Mouse (Mus musculus) embryonic facial prominence, embryonic 11.5 days (tissue): ENCODE data around the gene Gna12. TPM values are rescaled to one million over a fixed set of nuclear protein-coding genes. Genes with fewer than 3 reads are reported as not detected.
A peak's percentile ranks its signal among the peaks of the same experiment; 100 is the strongest.

ENCODE experiments used
- ATAC-seq: fragments of 200-750 bp; cut with Nextera tagmentation; replicated peaks from 2 replicates; pipeline ENCODE4 v1.8.0; 2017; ENCODE audit warnings: low read depth; ENCODE audit not compliant: insufficient number of reproducible peaks, low FRiP score, low TSS enrichment
- DNase-seq: peaks from one replicate; pipeline ENCODE4 v3.0.0-alpha.2; 2015; ENCODE audit warnings: low spot score
- H3K27ac ChIP-seq: fragments of 300-500 bp; sonication (generic); replicated peaks from 2 replicates; pipeline ENCODE4 v1.5.1; 2014; ENCODE audit warnings: mild to moderate bottlenecking, low read depth, low read length, control low read depth
- H3K27me3 ChIP-seq: fragments of 300-500 bp; sonication (generic); 2 replicates; pipeline ENCODE4 v1.6.1; 2014; ENCODE audit warnings: mild to moderate bottlenecking, low read length, moderate library complexity, mixed read lengths; ENCODE audit not compliant: control insufficient read depth, insufficient read depth
- H3K36me3 ChIP-seq: fragments of 300-500 bp; sonication (generic); replicated peaks from 2 replicates; pipeline ENCODE4 v1.6.1; 2014; ENCODE audit warnings: low read depth, mild to moderate bottlenecking, low read length, moderate library complexity, mixed read lengths; ENCODE audit not compliant: control insufficient read depth, insufficient read depth
- H3K4me1 ChIP-seq: fragments of 300-500 bp; sonication (generic); 2 replicates; pipeline ENCODE4 v1.6.1; 2014; ENCODE audit warnings: low read length, mixed read lengths; ENCODE audit not compliant: control insufficient read depth, insufficient read depth
- H3K4me2 ChIP-seq: fragments of 300-500 bp; sonication (generic); 2 replicates; pipeline ENCODE4 v1.6.1; 2014; ENCODE audit warnings: low read depth, mild to moderate bottlenecking, control low read depth, low read length, moderate library complexity
- H3K4me3 ChIP-seq: fragments of 300-500 bp; sonication (generic); 2 replicates; pipeline ENCODE4 v1.5.1; 2014; ENCODE audit warnings: low read depth, low read length, control low read depth
- H3K9ac ChIP-seq: fragments of 300-500 bp; sonication (generic); replicated peaks from 2 replicates; pipeline ENCODE4 v1.6.1; 2014; ENCODE audit warnings: mild to moderate bottlenecking, control low read depth, low read length
- H3K9me3 ChIP-seq: fragments of 300-500 bp; sonication (generic); replicated peaks from 2 replicates; pipeline ENCODE4 v1.6.1; 2016; ENCODE audit warnings: mild to moderate bottlenecking, low read length, inconsistent platforms, mixed read lengths; ENCODE audit not compliant: control insufficient read depth
- WGBS: fragments of 180-500 bp; shearing (Covaris S2); extraction: QIAGEN DNeasy Blood & Tissue Kit; methylation state at CpG from one replicate; pipeline ENCODE4 v1.1.7; 2014; 5-methylcytosine and 5-hydroxymethylcytosine counted together
- polyA plus RNA-seq: library from polyadenylated mRNA; unstranded; fragments of >200 nt; fragmentation: Nextera tagmentation; extraction: Ambion mirVana; gene quantifications from 2 replicates; pipeline ENCODE4 v1.2.1, GENCODE M21; 2014

Gna12 gene
- polyA plus RNA-seq, 1 experiment from 2014 or later: 46.8 TPM

DNA sequence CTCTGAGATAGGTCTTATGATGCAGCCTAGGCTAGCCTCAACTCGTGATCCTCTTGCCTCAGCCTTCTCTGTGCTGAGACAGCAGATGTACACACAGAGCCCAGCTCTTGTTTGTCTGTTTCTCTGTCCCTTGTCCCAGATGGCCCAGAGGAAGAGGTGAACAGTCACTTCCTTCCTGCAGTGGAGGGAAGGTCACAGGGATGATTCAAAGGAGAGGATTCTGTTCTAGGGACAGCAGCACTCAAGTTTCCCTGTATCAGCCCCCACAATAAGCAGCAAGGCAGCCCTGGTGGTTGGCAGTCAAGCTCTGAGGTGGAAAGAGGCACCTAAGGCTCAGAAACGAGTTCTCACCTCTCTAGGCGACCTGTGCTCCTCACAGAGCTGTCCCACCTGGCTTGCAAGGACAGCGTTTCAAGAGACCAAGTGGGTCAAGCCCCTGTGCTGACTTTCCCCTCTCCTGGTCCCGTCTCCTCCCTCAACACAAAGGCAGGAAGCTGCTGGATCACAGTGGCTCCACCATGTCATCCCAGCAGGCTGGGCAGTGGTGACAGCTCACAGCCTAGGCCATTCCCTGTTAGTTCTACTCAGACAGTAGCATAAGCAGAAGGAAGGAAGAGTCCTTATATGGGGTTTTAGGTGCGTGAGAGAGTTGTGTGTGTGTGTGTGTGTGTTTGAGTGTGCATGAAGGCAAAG is 65.2 kb downstream of the Gna12 start:
- DNase-seq (no peak), ATAC-seq (no peak)
- Histone ChIP-seq H3K27ac (0 out of 2 replicates have a peak overlapping the region, but pooled peaks have one; percentile 9), H3K4me2 (no peak overlapping the region), H3K9me3 (no peaks in the 10 kb centered on the region), H3K4me3 (no peak overlapping the region), H3K9ac (no peak overlapping the region), H3K36me3 (peaks cover 3% of the 10 kb centered on the region), H3K4me1 (peaks cover 7% of the 10 kb centered on the region), H3K27me3 (no peaks in the 10 kb centered on the region)
- WGBS: 68% methylated on average over 6 of the region's 6 CpGs

GRCm38 (mm10) chr5:140762540-140762939 is 67.7 kb downstream of the Gna12 start:
- Histone ChIP-seq H3K9ac (no peak overlapping the region), H3K36me3 (peaks cover 9% of the 10 kb centered on the region), H3K4me1 (no peaks in the 10 kb centered on the region), H3K4me2 (no peak overlapping the region), H3K9me3 (no peaks in the 10 kb centered on the region), H3K4me3 (no peak overlapping the region), H3K27ac (no peak overlapping the region), H3K27me3 (no peaks in the 10 kb centered on the region)
- WGBS: 86% methylated on average over 4 of the region's 4 CpGs
- ATAC-seq (no peak), DNase-seq (no peak)

DNA sequence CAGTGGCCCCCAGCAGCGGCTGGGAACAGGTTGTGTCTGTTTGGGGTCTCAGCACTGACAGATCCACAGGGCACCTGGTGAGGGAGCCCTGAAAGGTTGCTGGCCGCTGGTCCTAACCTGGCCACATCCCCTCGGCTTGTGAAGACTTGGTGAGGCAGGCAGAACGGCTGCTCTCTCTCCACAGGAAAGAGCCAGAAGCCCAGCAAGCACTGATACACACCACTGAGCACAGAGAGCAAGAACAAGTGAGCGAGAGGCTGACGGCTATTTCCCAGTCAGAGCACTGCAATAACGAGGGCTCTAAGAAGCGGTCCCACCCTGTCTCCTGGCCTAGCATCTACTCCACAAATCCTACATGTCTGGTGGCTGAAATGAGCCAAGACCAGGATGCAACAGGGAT is 71.4 kb downstream of the Gna12 start:
- Histone ChIP-seq H3K27me3 (no peaks in the 10 kb centered on the region), H3K4me1 (no peaks in the 10 kb centered on the region), H3K4me2 (no peak overlapping the region), H3K4me3 (no peak overlapping the region), H3K27ac (no peak overlapping the region), H3K9me3 (no peaks in the 10 kb centered on the region), H3K9ac (no peak overlapping the region), H3K36me3 (peaks cover 9% of the 10 kb centered on the region)
- WGBS: 81% methylated on average over 8 of the region's 8 CpGs
- ATAC-seq (no peak), DNase-seq (no peak)

DNA sequence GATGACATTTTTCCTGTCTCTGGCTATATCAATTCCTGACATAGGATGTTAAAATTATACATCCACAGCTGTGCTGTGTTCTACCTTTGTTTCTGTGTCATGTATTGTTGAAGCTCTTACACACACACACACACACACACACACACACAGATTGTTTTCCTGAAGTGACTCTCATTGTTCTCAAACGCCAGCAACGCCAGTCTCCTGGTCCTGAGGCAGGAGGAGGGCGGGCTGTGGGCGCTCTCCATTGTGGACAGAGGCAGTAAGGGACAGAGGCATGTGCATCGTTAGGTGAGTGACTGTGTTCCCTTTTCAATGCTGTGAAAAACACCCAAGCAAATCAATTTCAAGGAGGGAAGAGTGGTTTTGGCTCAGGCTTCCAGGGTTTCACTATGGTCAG is 77.0 kb downstream of the Gna12 start:
- H3K4me1 ChIP-seq: no peaks in the 10 kb centered on the region
- no peak overlapping the region for H3K27ac ChIP-seq
- 82% methylated on average over 5 of the region's 5 CpGs for WGBS
- no peak overlapping the region for H3K4me3 ChIP-seq
- H3K4me2 ChIP-seq: no peak overlapping the region
- H3K27me3 ChIP-seq: no peaks in the 10 kb centered on the region
- H3K36me3 ChIP-seq: no peaks in the 10 kb centered on the region
- H3K9ac ChIP-seq: no peak overlapping the region
- no peak for DNase-seq
- no peak for ATAC-seq
- H3K9me3 ChIP-seq: no peaks in the 10 kb centered on the region; the same call in 1 of the 2 replicates

GRCm38 (mm10) chr5:140752639-140753038 is 77.6 kb downstream of the Gna12 start:
- Histone ChIP-seq H3K4me1 (no peaks in the 10 kb centered on the region), H3K27ac (no peak overlapping the region), H3K4me2 (no peak overlapping the region), H3K36me3 (no peaks in the 10 kb centered on the region), H3K27me3 (no peaks in the 10 kb centered on the region), H3K9me3 (no peaks in the 10 kb centered on the region; the same call in 1 of the 2 replicates), H3K4me3 (no peak overlapping the region), H3K9ac (no peak overlapping the region)
- DNase-seq: no peak
- no peak for ATAC-seq
- WGBS: 89% methylated on average over 3 of the region's 3 CpGs

- Histone ChIP-seq H3K9ac (no peak overlapping the region), H3K4me1 (no peaks in the 10 kb centered on the region), H3K9me3 (no peaks in the 10 kb centered on the region; the same call in 1 of the 2 replicates), H3K27me3 (no peaks in the 10 kb centered on the region), H3K36me3 (no peaks in the 10 kb centered on the region), H3K4me3 (no peak overlapping the region), H3K4me2 (no peak overlapping the region), H3K27ac (no peak overlapping the region)
- no peak for DNase-seq
- ATAC-seq: no peak
- 92% methylated on average over 15 of the region's 15 CpGs for WGBS
Measured at GRCm38 (mm10) chr5:140752041-140752440, 78.2 kb downstream of the Gna12 start.

GRCm38 (mm10) chr5:140750925-140751324 is 79.3 kb downstream of the Gna12 start:
- 3% methylated on average over 1 of the region's 2 CpGs for WGBS
- DNase-seq: peak; percentile 21
- ATAC-seq: no peak

GRCm38 (mm10) chr5:140749062-140749875 is 81.0 kb downstream of the Gna12 start:
- peak overlapping the region; percentile 19 for H3K4me2 ChIP-seq
- H3K9ac ChIP-seq: peak overlapping the region; percentile 50
- no peaks in the 10 kb centered on the region; the same call in 1 of the 2 replicates for H3K9me3 ChIP-seq
- DNase-seq (peak; percentile 85), ATAC-seq (peak; percentile 63)
- no peak overlapping the region for H3K27ac ChIP-seq
- H3K4me3 ChIP-seq: peak overlapping the region; percentile 11; the same call in 1 of the 2 replicates
- H3K4me1 ChIP-seq: no peaks in the 10 kb centered on the region
- no peaks in the 10 kb centered on the region for H3K36me3 ChIP-seq
- no peaks in the 10 kb centered on the region for H3K27me3 ChIP-seq
- WGBS: 21% methylated on average over 12 of the region's 12 CpGs

More at GRCm38 (mm10) chr5:140750925-140751324, 79.3 kb downstream of the Gna12 start:
- H3K27me3 ChIP-seq: no peaks in the 10 kb centered on the region
- H3K4me3 ChIP-seq: no peak overlapping the region
- no peak overlapping the region for H3K27ac ChIP-seq
- no peaks in the 10 kb centered on the region for H3K4me1 ChIP-seq
- no peaks in the 10 kb centered on the region for H3K36me3 ChIP-seq
- H3K9ac ChIP-seq: no peak overlapping the region
- no peaks in the 10 kb centered on the region; the same call in 1 of the 2 replicates for H3K9me3 ChIP-seq
- no peak overlapping the region for H3K4me2 ChIP-seq
